Comparison of ENCODE assay signal across 10 mouse cellular contexts in the genomic region with DNA sequence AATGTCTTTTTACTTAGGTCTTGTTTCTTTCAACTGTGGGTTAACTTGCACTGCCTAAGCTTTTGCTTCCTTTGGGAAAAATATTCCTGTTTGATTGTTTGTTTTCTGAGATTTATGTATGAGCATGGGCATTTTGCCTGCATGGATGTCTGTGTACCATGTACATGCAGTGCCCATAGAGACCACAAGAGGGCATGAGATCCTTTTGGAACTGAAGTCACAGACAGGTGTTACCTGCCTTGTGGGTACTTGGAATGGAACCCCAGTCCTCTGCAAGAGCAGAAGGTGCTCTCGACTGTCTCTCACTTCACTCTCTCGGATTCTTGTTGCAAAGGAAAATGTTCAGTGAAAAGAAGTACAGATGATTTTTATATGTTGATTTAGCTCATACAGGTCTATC.
DNase-seq lines count a peak whose midpoint lies in the region; ATAC-seq and TF ChIP-seq lines count a peak whose summit lies in the region.
"Had no signal": no experiment of that assay in that cellular context is flagged by ENCODE, and none has a peak within 500 bp of the region (broad histone marks: within the 10 kb centered on the region; RNA-seq: fewer than 3 reads in every experiment).

No protein-coding gene starts in this region.

- H3K27me3 ChIP-seq in cerebellum, adult 2 months (ENCODE audit: control insufficient read depth, insufficient read depth, low read length) = no peaks in the 10 kb centered on the region
- no peaks in the 10 kb centered on the region for H3K27me3 ChIP-seq in liver, adult 2 months (ENCODE audit: control insufficient read depth, insufficient read depth, low read length)
- H3K27me3 ChIP-seq in liver, embryonic 11.5 days (replicated peaks; ENCODE audit: control insufficient read depth, insufficient read depth, low read length) = no peaks in the 10 kb centered on the region
- H3K27me3 ChIP-seq: liver, embryonic 13.5 days had no signal

- H3K9me3 ChIP-seq in liver, embryonic 11.5 days (ENCODE audit: control insufficient read depth, low read length) = no peaks in the 10 kb centered on the region
- H3K9me3 ChIP-seq: G1E; liver, embryonic 13.5 days had no signal

- 29% methylated on average over 2 of the region's 2 CpGs for WGBS in cerebellum, adult 2 months
- WGBS in liver, adult 2 months = 93% methylated on average over 2 of the region's 2 CpGs
- WGBS in liver, embryonic 11.5 days = 86% methylated on average over 2 of the region's 2 CpGs

- H3K27ac ChIP-seq in cerebellum, adult 2 months (ENCODE audit: insufficient read depth, low read length) = no peak overlapping the region
- H3K27ac ChIP-seq in liver, adult 2 months (replicated peaks; ENCODE audit: insufficient read depth, low read depth, low read length) = no peak overlapping the region
- H3K27ac ChIP-seq in liver, embryonic 11.5 days (ENCODE audit: low read depth, low read length) = no peak overlapping the region
- H3K27ac ChIP-seq: liver, embryonic 13.5 days had no signal

- H3K9ac ChIP-seq in liver, adult 2 months (ENCODE audit: low read depth, low read length) = no peak overlapping the region
- no peak overlapping the region for H3K9ac ChIP-seq in liver, embryonic 11.5 days (ENCODE audit: low read depth, low read length)
- H3K9ac ChIP-seq: liver, embryonic 13.5 days had no signal

- no peak for DNase-seq in cerebellum, adult 2 months
- no peak for DNase-seq in cerebellum, adult 11 months
- DNase-seq in liver, adult 2 months (ENCODE audit: extremely low read depth, low read depth, low spot score) = peak; percentile 32
- DNase-seq in liver, embryonic 11.5 days (ENCODE audit: low spot score) = no peak
- DNase-seq in adrenal gland, adult 18-20 months (ENCODE audit: low spot score in 2 of 2) = peak; percentile 26 to 41
- peak; percentile 44 for DNase-seq in induced T-regulatory cell, adult 2 months (ENCODE audit: low read depth)
- peak; percentile 57 for DNase-seq in testis, postnatal 10 days (ENCODE audit: low spot score)
- no peak for DNase-seq in ovary, adult 18-20 months (ENCODE audit: low spot score)
- DNase-seq: liver, embryonic 13.5 days had no signal

- peak; percentile 38; the same call in 1 of the 2 replicates for TF ChIP-seq CTCF in cerebellum, adult 2 months (IDR thresholded peaks at IDR 0.05; ENCODE audit: borderline replicate concordance, insufficient read depth, low read depth, low read length)
- TF ChIP-seq CTCF in liver, adult 2 months (IDR thresholded peaks at IDR 0.05; ENCODE audit: low read depth, low read length) = peak; percentile 50

- H3K79me2 ChIP-seq in liver, adult 2 months (ENCODE audit: control insufficient read depth, insufficient read depth, low read length) = no peaks in the 10 kb centered on the region

- H3K4me1 ChIP-seq in cerebellum, adult 2 months (ENCODE audit: control insufficient read depth, insufficient read depth, low read length) = no peaks in the 10 kb centered on the region
- H3K4me1 ChIP-seq in liver, adult 2 months (ENCODE audit: control insufficient read depth, insufficient read depth, low read length) = no peaks in the 10 kb centered on the region
- no peaks in the 10 kb centered on the region for H3K4me1 ChIP-seq in liver, embryonic 11.5 days (replicated peaks; ENCODE audit: control insufficient read depth, insufficient read depth, low read length)
- H3K4me1 ChIP-seq: liver, embryonic 13.5 days had no signal

- no peak for TF ChIP-seq POLR2A in cerebellum, adult 2 months (IDR thresholded peaks at IDR 0.05; ENCODE audit: borderline replicate concordance, insufficient read depth, low read length)
- TF ChIP-seq POLR2A in liver, adult 2 months (IDR thresholded peaks at IDR 0.05; ENCODE audit: extremely low read depth, insufficient read depth, low read length) = no peak

- no peak overlapping the region for H3K4me3 ChIP-seq in cerebellum, adult 2 months (replicated peaks; ENCODE audit: insufficient read depth, low read depth, low read length)
- no peak overlapping the region for H3K4me3 ChIP-seq in liver, adult 2 months (ENCODE audit: insufficient read depth, low read depth, low read length)
- H3K4me3 ChIP-seq in liver, embryonic 11.5 days (ENCODE audit: low read depth, low read length) = no peak overlapping the region
- H3K4me3 ChIP-seq: liver, embryonic 13.5 days had no signal

- no peak for ATAC-seq in liver, embryonic 11.5 days (replicated peaks; ENCODE audit: low FRiP score)

- H3K4me2 ChIP-seq in liver, embryonic 11.5 days = no peak overlapping the region
- H3K4me2 ChIP-seq: liver, embryonic 13.5 days had no signal

- H3K36me3 ChIP-seq in liver, adult 2 months (ENCODE audit: control insufficient read depth, insufficient read depth, low read length) = peaks cover 5% of the 10 kb centered on the region
- no peaks in the 10 kb centered on the region for H3K36me3 ChIP-seq in liver, embryonic 11.5 days (ENCODE audit: control insufficient read depth, insufficient read depth, low read length)
- H3K36me3 ChIP-seq: G1E; liver, embryonic 13.5 days had no signal

Comparison
In these comparisons a context has a peak if more than half of its experiments do, and no peak if none do; other contexts are left out.
1. DNase-seq: peak in liver, adult 2 months (single experiment), adrenal gland, adult 18-20 months (2 of 2), induced T-regulatory cell, adult 2 months (single experiment) and testis, postnatal 10 days (single experiment); none in cerebellum, adult 2 months (0 of 2), cerebellum, adult 11 months (single experiment), liver, embryonic 11.5 days (single experiment) and ovary, adult 18-20 months (single experiment).